Mouse (Mus musculus) forebrain, embryonic 13.5 days (tissue): Measurements from ENCODE around the gene Smco3. TPM values are rescaled to one million over a fixed set of nuclear protein-coding genes. Genes with fewer than 3 reads are reported as not detected.
A peak's percentile ranks its signal among the peaks of the same experiment; 100 is the strongest.

Experiments used
- ATAC-seq: fragments of 200-750 bp; cut with Nextera tagmentation; 2 replicates; pipeline ENCODE4 v1.8.0; 2017
- H3K27ac ChIP-seq: fragments of 300-500 bp; sonication (generic); 2 replicates; pipeline ENCODE4 v1.5.1; 2015; ENCODE audit warnings: inconsistent platforms, mild to moderate bottlenecking, moderate library complexity
- H3K27me3 ChIP-seq: fragments of 300-500 bp; sonication (generic); 2 replicates; pipeline ENCODE4 v1.6.1; 2015; ENCODE audit warnings: mild to moderate bottlenecking, inconsistent platforms
- H3K36me3 ChIP-seq: fragments of 300-500 bp; sonication (generic); 2 replicates; pipeline ENCODE4 v1.6.1; 2015; ENCODE audit warnings: mild to moderate bottlenecking, inconsistent platforms; ENCODE audit not compliant: poor library complexity, severe bottlenecking
- H3K4me1 ChIP-seq: fragments of 300-500 bp; sonication (generic); 2 replicates; pipeline ENCODE4 v1.6.1; 2015; ENCODE audit warnings: inconsistent platforms
- H3K4me2 ChIP-seq: fragments of 300-500 bp; sonication (generic); 2 replicates; pipeline ENCODE4 v1.6.1; 2015; ENCODE audit warnings: inconsistent platforms, mild to moderate bottlenecking, moderate library complexity
- H3K4me3 ChIP-seq: fragments of 300-500 bp; sonication (generic); 2 replicates; pipeline ENCODE4 v1.5.1; 2015; ENCODE audit warnings: mild to moderate bottlenecking, inconsistent platforms
- H3K9ac ChIP-seq: fragments of 300-500 bp; sonication (generic); 2 replicates; pipeline ENCODE4 v1.6.1; 2015; ENCODE audit warnings: mild to moderate bottlenecking, inconsistent platforms
- H3K9me3 ChIP-seq: fragments of 300-500 bp; sonication (generic); replicated peaks from 2 replicates; pipeline ENCODE4 v1.6.1; 2016; ENCODE audit warnings: inconsistent platforms
- WGBS: fragments of 180-500 bp; shearing (Covaris S2); methylation state at CpG from one replicate; pipeline ENCODE4 v1.1.7; 2015; 5-methylcytosine and 5-hydroxymethylcytosine counted together
- polyA plus RNA-seq: library from polyadenylated mRNA; unstranded; fragments of >200 nt; fragmentation: Nextera tagmentation; extraction: Ambion mirVana; gene quantifications from 2 replicates; pipeline ENCODE4 v1.2.1, GENCODE M21; 2015

The Smco3 gene
- polyA plus RNA-seq, 1 experiment from 2014 or later: not detected

DNA sequence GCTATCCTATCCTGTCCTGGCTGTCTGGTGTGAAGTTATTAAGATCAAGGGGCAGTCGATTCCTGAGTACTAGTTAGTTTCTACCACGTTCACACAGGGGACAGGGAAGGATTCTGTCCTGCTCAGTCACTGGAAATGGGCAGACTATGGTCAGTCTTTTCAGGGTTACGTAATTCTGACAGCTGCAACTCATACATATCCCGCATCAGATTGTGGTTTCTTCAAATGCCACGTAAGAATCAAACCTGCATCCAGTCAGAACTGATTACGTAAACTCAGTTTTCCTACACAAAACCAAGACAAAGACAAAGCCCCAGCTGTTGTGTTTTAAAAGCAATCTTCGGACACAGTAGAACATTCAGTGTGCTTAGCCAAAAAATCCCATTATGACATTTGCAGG is 19.9 kb downstream of the Smco3 start:
- H3K27me3 ChIP-seq: no peaks in the 10 kb centered on the region
- peaks cover 89% of the 10 kb centered on the region for H3K36me3 ChIP-seq
- no peaks in the 10 kb centered on the region for H3K4me1 ChIP-seq
- H3K4me2 ChIP-seq: no peak overlapping the region
- no peak overlapping the region for H3K27ac ChIP-seq
- no peak overlapping the region for H3K4me3 ChIP-seq
- 95% methylated on average over 7 of the region's 7 CpGs for WGBS
- no peak for ATAC-seq
- H3K9ac ChIP-seq: no peak overlapping the region
- H3K9me3 ChIP-seq: no peaks in the 10 kb centered on the region

DNA sequence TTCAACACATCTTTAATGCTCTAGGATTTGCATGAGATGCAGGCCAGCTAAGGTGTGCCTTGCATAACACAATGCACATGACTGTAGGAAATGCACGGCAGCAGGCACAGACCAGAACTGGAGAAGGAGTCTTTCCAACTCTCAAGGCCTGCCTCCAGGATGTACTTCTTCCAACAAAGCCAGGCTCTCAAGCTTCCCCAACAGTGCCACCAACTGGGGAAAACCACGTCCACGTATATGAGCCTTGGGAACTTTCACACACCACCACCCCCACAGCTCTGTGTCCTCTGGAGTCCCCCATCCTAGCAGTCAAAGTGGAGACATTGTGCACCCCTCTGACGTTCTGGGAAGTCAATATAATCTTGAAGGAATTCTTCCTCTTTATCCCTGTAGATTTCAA is 22.1 kb downstream of the Smco3 start:
- WGBS: 50% methylated on average over 4 of the region's 4 CpGs
- Histone ChIP-seq H3K9me3 (no peaks in the 10 kb centered on the region), H3K9ac (no peak overlapping the region), H3K4me3 (no peak overlapping the region), H3K36me3 (peaks cover 67% of the 10 kb centered on the region), H3K4me1 (peaks cover 16% of the 10 kb centered on the region), H3K27me3 (no peaks in the 10 kb centered on the region), H3K4me2 (no peak overlapping the region), H3K27ac (no peak overlapping the region)
- ATAC-seq: no peak

DNA sequence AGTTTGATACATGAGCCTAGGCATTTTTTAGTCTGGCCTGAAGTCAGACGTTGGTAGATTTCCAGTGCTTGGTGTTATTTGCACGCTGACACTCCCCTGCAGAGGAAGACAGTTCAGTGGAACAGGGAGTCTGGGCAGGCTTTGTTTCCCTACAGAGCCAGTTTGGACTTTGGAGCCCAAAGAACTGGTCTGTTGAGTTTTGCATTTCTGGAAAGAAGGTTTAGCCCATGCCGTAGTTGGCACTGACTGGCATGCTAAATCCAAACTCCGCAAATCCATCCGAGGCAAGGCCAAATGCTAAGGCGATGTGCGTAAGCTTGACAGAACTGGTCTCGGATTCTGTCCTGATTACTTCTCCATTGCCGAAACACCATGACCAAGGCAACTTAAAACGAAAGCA is 24.1 kb downstream of the Smco3 start:
- H3K27ac ChIP-seq: no peak overlapping the region
- H3K36me3 ChIP-seq: peaks cover 48% of the 10 kb centered on the region
- no peak for ATAC-seq
- H3K27me3 ChIP-seq: no peaks in the 10 kb centered on the region
- H3K4me2 ChIP-seq: no peak overlapping the region
- no peak overlapping the region for H3K4me3 ChIP-seq
- H3K9me3 ChIP-seq: no peaks in the 10 kb centered on the region
- WGBS: 92% methylated on average over 10 of the region's 10 CpGs
- H3K4me1 ChIP-seq: peaks cover 16% of the 10 kb centered on the region
- no peak overlapping the region for H3K9ac ChIP-seq

DNA sequence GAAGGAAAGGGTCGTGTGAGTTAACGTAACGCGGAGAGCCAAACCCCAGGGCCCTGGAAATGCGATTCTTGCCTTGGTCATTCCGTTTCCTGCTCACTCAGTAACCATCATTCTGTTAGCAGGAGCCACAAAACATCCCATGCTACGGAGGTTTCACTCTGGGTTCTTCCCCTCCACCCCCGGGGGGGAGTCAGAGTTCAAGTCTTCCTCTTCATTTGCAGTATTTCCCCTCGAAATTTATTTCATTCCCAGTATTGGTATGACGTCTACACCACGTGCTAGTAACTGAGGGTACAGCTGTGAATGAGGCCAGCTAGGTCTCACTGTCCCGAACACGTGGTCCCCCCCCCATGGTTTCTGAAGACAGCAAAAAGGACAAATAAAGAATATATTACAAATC is 25.6 kb downstream of the Smco3 start:
- Histone ChIP-seq H3K4me1 (peaks cover 20% of the 10 kb centered on the region), H3K9me3 (no peaks in the 10 kb centered on the region), H3K36me3 (peaks cover 34% of the 10 kb centered on the region), H3K27ac (no peak overlapping the region), H3K4me2 (peak overlapping the region; percentile 98), H3K9ac (no peak overlapping the region), H3K27me3 (no peaks in the 10 kb centered on the region), H3K4me3 (peak overlapping the region; percentile 84; the same call in 1 of the 2 replicates)
- WGBS: 88% methylated on average over 13 of the region's 13 CpGs
- ATAC-seq: no peak

DNA sequence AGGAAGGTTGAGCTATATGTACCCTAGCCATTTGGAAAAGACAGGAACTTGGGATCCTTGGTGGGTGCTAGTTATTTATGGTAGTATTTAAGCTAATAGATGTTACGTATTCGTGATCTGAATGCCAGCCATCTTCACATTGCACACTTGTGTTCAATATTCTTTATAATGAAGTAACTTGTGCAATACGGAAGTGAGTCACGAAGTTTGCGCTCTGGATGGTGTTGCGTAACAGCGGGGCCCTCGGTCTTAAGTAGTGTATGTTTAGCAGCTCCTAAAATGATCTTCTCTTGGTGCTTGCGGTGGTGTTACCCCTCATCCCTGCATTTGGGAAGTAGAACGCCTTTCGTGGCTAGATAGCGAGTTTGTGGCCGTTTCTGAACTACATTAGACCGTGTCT is 26.2 kb downstream of the Smco3 start:
- H3K27me3 ChIP-seq: no peaks in the 10 kb centered on the region
- H3K4me2 ChIP-seq: peak overlapping the region; percentile 98
- H3K9ac ChIP-seq: peak overlapping the region; percentile 81
- no peak for ATAC-seq
- H3K9me3 ChIP-seq: no peaks in the 10 kb centered on the region
- WGBS: 41% methylated on average over 14 of the region's 14 CpGs
- peaks cover 21% of the 10 kb centered on the region for H3K4me1 ChIP-seq
- peaks cover 28% of the 10 kb centered on the region for H3K36me3 ChIP-seq
- no peak overlapping the region for H3K27ac ChIP-seq
- H3K4me3 ChIP-seq: peak overlapping the region; percentile 84

GRCm38 (mm10) chr6:136808631-136809046 is 26.6 kb downstream of the Smco3 start:
- under 1% methylated on average over 28 of the region's 28 CpGs for WGBS
- peak overlapping the region; percentile 98 for H3K4me2 ChIP-seq
- peak; percentile 2; the same call in 1 of the 2 replicates for ATAC-seq
- H3K27me3 ChIP-seq: no peaks in the 10 kb centered on the region
- no peak overlapping the region; the same call in 1 of the 2 replicates for H3K27ac ChIP-seq
- peaks cover 21% of the 10 kb centered on the region for H3K4me1 ChIP-seq
- peak overlapping the region; percentile 84 for H3K4me3 ChIP-seq
- H3K36me3 ChIP-seq: peaks cover 24% of the 10 kb centered on the region
- no peaks in the 10 kb centered on the region for H3K9me3 ChIP-seq
- H3K9ac ChIP-seq: peak overlapping the region; percentile 81

DNA sequence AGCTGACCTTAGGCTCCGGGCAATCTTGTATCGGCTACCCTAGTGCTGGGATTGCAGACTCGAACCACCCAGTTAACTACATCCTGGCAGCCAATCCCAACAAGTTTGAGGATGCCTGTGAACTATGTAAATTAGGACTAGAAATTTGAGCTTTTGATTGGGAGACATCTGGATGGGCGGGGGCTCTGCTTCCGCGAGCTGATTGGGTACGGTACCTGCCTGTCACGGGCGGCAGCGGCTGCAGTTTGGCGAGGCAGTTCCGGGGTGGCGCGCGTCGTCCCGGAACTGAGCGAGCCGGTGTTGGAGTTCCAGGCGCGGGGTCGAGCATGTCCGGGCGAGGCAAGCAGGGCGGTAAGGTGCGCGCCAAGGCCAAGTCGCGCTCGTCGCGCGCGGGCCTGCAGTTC is 27.2 kb downstream of the Smco3 start, which contains the start of gene H2afj:
TSS of gene H2afj (plus strand) at position 231 of the 404 bp plus-strand sequence.
- Histone ChIP-seq H3K27me3 (no peaks in the 10 kb centered on the region), H3K4me3 (peak within 1 kb of the TSS; percentile 84), H3K9me3 (no peaks in the 10 kb centered on the region), H3K9ac (peak within 1 kb of the TSS; percentile 81), H3K27ac (no peak within 1 kb of the TSS; the same call in 1 of the 2 replicates), H3K4me2 (peak within 1 kb of the TSS; percentile 98), H3K4me1 (peaks cover 27% of the 10 kb centered on the region), H3K36me3 (peaks cover 19% of the 10 kb centered on the region)
- under 1% methylated on average over 34 of the region's 34 CpGs for WGBS
- ATAC-seq: peak; percentile 89

DNA sequence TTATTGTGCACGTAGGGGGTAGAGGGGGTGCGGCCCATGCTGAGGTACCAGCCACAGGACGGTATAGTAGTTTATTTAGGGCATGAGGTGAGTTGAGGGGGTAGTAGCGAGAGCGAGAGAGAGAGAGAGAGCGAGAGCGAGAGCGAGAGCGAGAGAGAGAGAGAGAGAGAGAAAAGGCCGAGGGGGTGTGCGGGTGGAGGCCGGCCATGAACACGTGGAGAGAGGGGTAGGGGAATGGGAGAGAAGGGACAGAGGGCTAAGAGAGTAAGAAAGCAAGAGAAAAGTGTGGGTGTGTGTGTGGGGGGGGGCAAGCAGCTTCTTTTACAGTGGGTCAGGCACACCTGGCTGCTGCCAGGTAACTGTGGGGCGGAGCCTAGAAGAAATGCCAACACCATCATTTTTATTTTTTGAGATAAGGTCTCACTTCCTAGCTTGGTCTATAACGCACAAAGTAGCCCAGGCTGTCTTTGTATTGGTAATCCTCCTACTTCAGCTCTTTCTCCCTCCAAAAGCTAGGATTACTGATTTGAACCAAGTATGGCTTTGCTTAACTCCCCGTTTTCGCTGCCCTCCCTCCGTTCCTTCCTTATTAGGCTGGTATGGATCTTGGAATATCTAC is 27.7 kb downstream of the Smco3 start:
- ATAC-seq: no peak
- Histone ChIP-seq H3K9me3 (no peaks in the 10 kb centered on the region), H3K36me3 (peaks cover 16% of the 10 kb centered on the region), H3K9ac (0 out of 2 replicates have a peak overlapping the region, but pooled peaks have one; percentile 50), H3K4me1 (peaks cover 29% of the 10 kb centered on the region), H3K4me2 (peak overlapping the region; percentile 98), H3K4me3 (peak overlapping the region; percentile 84), H3K27me3 (no peaks in the 10 kb centered on the region), H3K27ac (no peak overlapping the region)
- 34% methylated on average over 18 of the region's 18 CpGs for WGBS

DNA sequence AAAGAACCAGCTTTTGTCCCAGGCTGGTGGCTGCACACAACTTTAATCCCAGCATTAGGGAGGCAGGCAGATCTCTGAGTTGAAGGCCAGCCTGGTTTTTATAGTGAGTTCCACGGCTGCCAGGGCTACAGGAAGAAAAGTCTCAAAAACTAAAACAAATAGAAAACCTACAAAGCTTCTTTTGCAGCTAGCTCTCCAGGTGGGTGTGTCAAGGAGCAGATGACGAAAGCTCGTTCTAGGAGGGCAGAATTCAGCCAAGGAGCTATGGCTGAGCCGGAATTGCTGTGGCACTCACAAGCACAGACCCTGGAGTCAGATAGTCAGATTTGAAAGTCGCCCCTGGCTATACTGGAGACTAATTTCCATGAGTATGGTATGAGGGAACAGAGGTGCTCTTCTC is 28.4 kb downstream of the Smco3 start:
- Histone ChIP-seq H3K27me3 (no peaks in the 10 kb centered on the region), H3K27ac (no peak overlapping the region), H3K4me2 (no peak overlapping the region), H3K9ac (no peak overlapping the region), H3K36me3 (peaks cover 9% of the 10 kb centered on the region), H3K4me3 (no peak overlapping the region), H3K4me1 (peaks cover 29% of the 10 kb centered on the region), H3K9me3 (no peaks in the 10 kb centered on the region)
- 68% methylated on average over 5 of the region's 5 CpGs for WGBS
- no peak for ATAC-seq

DNA sequence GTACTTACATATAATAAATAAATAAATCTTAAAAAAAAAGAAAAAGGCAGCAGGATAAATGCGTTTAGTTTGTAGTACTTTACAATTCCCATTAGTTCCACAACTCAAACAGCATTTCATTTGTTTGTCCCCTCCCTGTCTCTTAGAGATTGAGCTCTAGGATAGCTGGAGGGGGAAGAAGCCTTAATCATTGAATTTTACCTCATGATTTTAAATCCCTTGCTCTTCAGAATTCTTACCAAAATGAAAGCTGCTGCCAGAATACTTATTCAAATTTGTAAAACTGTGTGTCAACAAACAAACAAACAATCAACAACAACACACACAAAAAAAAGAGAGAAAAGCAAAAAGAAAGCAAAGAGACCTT is 29.9 kb downstream of the Smco3 start:
- Histone ChIP-seq H3K36me3 (peaks cover under 1% of the 10 kb centered on the region), H3K27me3 (no peaks in the 10 kb centered on the region), H3K4me3 (no peak overlapping the region), H3K9me3 (no peaks in the 10 kb centered on the region), H3K4me2 (no peak overlapping the region), H3K9ac (no peak overlapping the region), H3K4me1 (peaks cover 29% of the 10 kb centered on the region), H3K27ac (no peak overlapping the region)
- 88% methylated on average over 1 of the region's 1 CpGs for WGBS
- no peak for ATAC-seq

GRCm38 (mm10) chr6:136804705-136805408 is 30.4 kb downstream of the Smco3 start:
- Histone ChIP-seq H3K4me1 (peaks cover 26% of the 10 kb centered on the region), H3K9ac (peak overlapping the region; percentile 95), H3K9me3 (no peaks in the 10 kb centered on the region), H3K36me3 (no peaks in the 10 kb centered on the region), H3K4me3 (peak overlapping the region; percentile 65), H3K4me2 (peak overlapping the region; percentile 75), H3K27ac (peak overlapping the region; percentile 100), H3K27me3 (no peaks in the 10 kb centered on the region)
- ATAC-seq: no peak
- 31% methylated on average over 9 of the region's 9 CpGs for WGBS

GRCm38 (mm10) chr6:136803739-136804633 is 31.3 kb downstream of the Smco3 start, which contains the start of gene Hist4h4:
Gene Hist4h4 (minus strand): TSS chr6:136804415.
- Histone ChIP-seq H3K4me3 (peak within 1 kb of the TSS; percentile 65), H3K27me3 (no peaks in the 10 kb centered on the region), H3K9ac (peak within 1 kb of the TSS; percentile 95), H3K4me1 (peaks cover 17% of the 10 kb centered on the region), H3K4me2 (peak within 1 kb of the TSS; percentile 75), H3K9me3 (no peaks in the 10 kb centered on the region), H3K36me3 (no peaks in the 10 kb centered on the region), H3K27ac (peak within 1 kb of the TSS; percentile 100)
- WGBS: under 1% methylated on average over 50 of the region's 50 CpGs
- peak; percentile 78 for ATAC-seq
